Mouse (Mus musculus): Measurements from ENCODE around the gene Ncstn. TPM values are rescaled to one million over a fixed set of nuclear protein-coding genes. Genes with fewer than 3 reads are reported as not detected.

Ncstn gene
- total and polyA plus RNA-seq, 3 experiments = 15.0 to 56.1 (median 24.5) TPM

- dilution Hi-C loops (cut with MboI; ENCODE audit: extremely low pct_ligation_motif_present, extremely low pct_unique_long_range_greater_than_20kb, low sequenced_read_pairs) (no loop called here), in situ Hi-C loops (cut with MboI; ENCODE audit: low pct_ligation_motif_present, low pct_unique_long_range_greater_than_20kb, low sequenced_read_pairs) (no loop called here)
- H3K4me1 ChIP-seq (ENCODE audit: control insufficient read depth in 1 of 2, insufficient read depth in 2 of 2) = peaks cover 25 to 43% of the 10 kb centered on the region in 2 experiments
- no peak for TF ChIP-seq ZKSCAN1 (IDR thresholded peaks at IDR 0.05; ENCODE audit: borderline replicate concordance, low read depth, low read length)
- TF ChIP-seq ZC3H11A (IDR thresholded peaks at IDR 0.05; ENCODE audit: low read depth, low read length) = no peak
- TF ChIP-seq BHLHE40 (IDR thresholded peaks at IDR 0.05; ENCODE audit: low read depth, low read length) = no peak
- TF ChIP-seq JUND (conservative IDR thresholded peaks at IDR 0.05; ENCODE audit: low read depth, low read length) = no peak
- no peak for TF ChIP-seq IRF4 (IDR thresholded peaks at IDR 0.05; ENCODE audit: low read depth, low read length)
- TF ChIP-seq UBTF (IDR thresholded peaks at IDR 0.05; ENCODE audit: low read depth, low read length) = no peak
- no peak for TF ChIP-seq HCFC1 (IDR thresholded peaks at IDR 0.05; ENCODE audit: low read depth, low read length)
- no peak for TF ChIP-seq ELF1 (IDR thresholded peaks at IDR 0.05; ENCODE audit: low read depth, low read length)
- TF ChIP-seq CHD2 (IDR thresholded peaks at IDR 0.05; ENCODE audit: low read length) = no peak
- no peak for TF ChIP-seq ZMIZ1 (IDR thresholded peaks at IDR 0.05; ENCODE audit: low read depth, low read length)
- no peak for TF ChIP-seq POLR2AphosphoS2 (IDR thresholded peaks at IDR 0.05; ENCODE audit: low read depth, low read length)
- TF ChIP-seq JUN (IDR thresholded peaks at IDR 0.05; ENCODE audit: insufficient read depth, low read depth, low read length) = no peak
- no peak for TF ChIP-seq TCF12 (IDR thresholded peaks at IDR 0.05; ENCODE audit: low read depth, low read length)
- TF ChIP-seq MAZ (IDR thresholded peaks at IDR 0.05; ENCODE audit: low read depth, low read length) = no peak
- no peak for TF ChIP-seq ETS1 (conservative IDR thresholded peaks at IDR 0.05; ENCODE audit: low read depth, low read length)
- TF ChIP-seq CTCF (conservative IDR thresholded peaks at IDR 0.05 in 1 of 2, IDR thresholded peaks at IDR 0.05 in 1 of 2; ENCODE audit: low read depth in 2 of 2, low read length in 2 of 2) = no peak
- no peak for TF ChIP-seq MYC (IDR thresholded peaks at IDR 0.05; ENCODE audit: low read depth, low read length)
- TF ChIP-seq RAD21 (IDR thresholded peaks at IDR 0.05; ENCODE audit: low read depth, low read length) = no peak
- no peaks in the 10 kb centered on the region for H3K9me3 ChIP-seq (replicated peaks; ENCODE audit: low read length)
- H3K36me3 ChIP-seq (replicated peaks in 1 of 2; ENCODE audit: control insufficient read depth in 1 of 2, insufficient read depth in 1 of 2, low read length in 1 of 2) = peaks cover 0 to 1% of the 10 kb centered on the region in 2 experiments
- no peaks in the 10 kb centered on the region for H3K27me3 ChIP-seq (replicated peaks)
- H3K4me2 ChIP-seq (ENCODE audit: insufficient read depth, low read depth, poor library complexity, severe bottlenecking) = no peak overlapping the region
- H3K79me2 ChIP-seq (replicated peaks; ENCODE audit: control insufficient read depth, extremely low read depth, insufficient read depth, poor library complexity, severe bottlenecking) = no peaks in the 10 kb centered on the region
- no peak overlapping the region for H3K4me3 ChIP-seq (replicated peaks in 1 of 3; ENCODE audit: low read depth in 2 of 3, low read length in 2 of 3, poor library complexity in 1 of 3)
- H3K27ac ChIP-seq (ENCODE audit: insufficient read depth, low read depth) = no peak overlapping the region
- DNase-seq (ENCODE audit: extremely low read depth) = no peak
- no peak overlapping the region for H3K9ac ChIP-seq (ENCODE audit: insufficient read depth, low read depth)
These were observed 24.3 kb downstream of the Ncstn start for GRCm38 (mm10) chr1:172058321-172058720.

- Histone ChIP-seq H3K4me3 (replicated peaks in 1 of 3; ENCODE audit: low read depth in 2 of 3, low read length in 2 of 3, poor library complexity in 1 of 3) (no peak within 1 kb of the TSS), H3K4me1 (ENCODE audit: control insufficient read depth in 1 of 2, insufficient read depth in 2 of 2) (peaks cover 24 to 47% of the 10 kb centered on the region in 2 experiments), H3K9ac (ENCODE audit: insufficient read depth, low read depth) (no peak within 1 kb of the TSS), H3K9me3 (replicated peaks; ENCODE audit: low read length) (no peaks in the 10 kb centered on the region), H3K36me3 (replicated peaks in 1 of 2; ENCODE audit: control insufficient read depth in 1 of 2, insufficient read depth in 1 of 2, low read length in 1 of 2) (peaks cover 0 to 1% of the 10 kb centered on the region in 2 experiments), H3K79me2 (replicated peaks; ENCODE audit: control insufficient read depth, extremely low read depth, insufficient read depth, poor library complexity, severe bottlenecking) (no peaks in the 10 kb centered on the region), H3K27me3 (replicated peaks) (no peaks in the 10 kb centered on the region), H3K27ac (ENCODE audit: insufficient read depth, low read depth) (no peak within 1 kb of the TSS), H3K4me2 (ENCODE audit: insufficient read depth, low read depth, poor library complexity, severe bottlenecking) (no peak within 1 kb of the TSS)
- dilution Hi-C loops (cut with MboI; ENCODE audit: extremely low pct_ligation_motif_present, extremely low pct_unique_long_range_greater_than_20kb, low sequenced_read_pairs) = no loop called here
- no peak for DNase-seq (ENCODE audit: extremely low read depth)
- no peak for TF ChIP-seq KAT2A (IDR thresholded peaks at IDR 0.05; ENCODE audit: insufficient replicate concordance, low read length)
- no peak for TF ChIP-seq ZKSCAN1 (IDR thresholded peaks at IDR 0.05; ENCODE audit: borderline replicate concordance, low read depth, low read length)
- no peak for TF ChIP-seq SIN3A (IDR thresholded peaks at IDR 0.05; ENCODE audit: low read length)
- no peak for TF ChIP-seq NRF1 (IDR thresholded peaks at IDR 0.05; ENCODE audit: low read depth, low read length)
- TF ChIP-seq CTCF (conservative IDR thresholded peaks at IDR 0.05 in 1 of 2, IDR thresholded peaks at IDR 0.05 in 1 of 2; ENCODE audit: low read depth in 2 of 2, low read length in 2 of 2) = no peak
- no peak for TF ChIP-seq ZMIZ1 (IDR thresholded peaks at IDR 0.05; ENCODE audit: low read depth, low read length)
- no peak for TF ChIP-seq GABPA (IDR thresholded peaks at IDR 0.05; ENCODE audit: insufficient replicate concordance, low read depth, low read length)
- TF ChIP-seq EP300 (IDR thresholded peaks at IDR 0.05; ENCODE audit: low read length) = no peak
- no peak for TF ChIP-seq ZNF384 (IDR thresholded peaks at IDR 0.05; ENCODE audit: low read depth, low read length)
- no peak for TF ChIP-seq MAFK (IDR thresholded peaks at IDR 0.05; ENCODE audit: insufficient replicate concordance, low read length)
- in situ Hi-C loops (cut with MboI; ENCODE audit: low pct_ligation_motif_present, low pct_unique_long_range_greater_than_20kb, low sequenced_read_pairs) = no loop called here
These were observed 25.1 kb downstream of the Ncstn start, which contains the start of gene Nhlh1 for GRCm38 (mm10) chr1:172057491-172057921. Gene Nhlh1, minus strand, starts transcription at chr1:172057573.

Measured in CH12.LX (cell line).